Mouse (Mus musculus): ENCODE results near the gene Yipf2.

DNA sequence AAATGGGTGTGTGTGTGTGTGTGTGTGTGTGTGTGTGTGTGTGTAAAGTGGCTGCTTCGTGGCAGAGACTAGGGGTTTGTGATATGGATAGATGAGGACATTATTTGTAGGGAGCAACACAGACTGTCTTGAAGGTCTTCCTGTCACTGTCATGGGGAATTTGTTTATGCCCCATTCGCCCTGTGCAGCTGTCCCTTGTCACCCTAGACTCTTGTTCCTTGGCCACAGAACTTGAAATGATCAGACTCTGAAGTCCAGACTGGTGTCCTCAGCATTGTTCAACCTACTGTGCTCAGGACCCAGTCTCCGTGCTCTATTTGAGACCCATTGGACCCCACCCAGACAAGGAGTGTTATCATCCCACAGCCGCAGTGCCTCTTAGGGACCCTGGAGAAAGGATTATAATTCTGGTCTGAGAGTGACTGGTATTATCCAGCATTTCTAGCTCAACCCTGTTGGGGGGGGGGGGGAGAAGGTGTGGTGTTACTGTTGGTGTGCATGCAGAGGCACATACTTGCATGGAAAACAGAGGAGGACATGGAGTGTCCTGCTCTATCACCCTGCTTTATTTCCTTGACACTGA, 27.5 kb downstream of the Yipf2 start:
- TF ChIP-seq MAX (IDR thresholded peaks at IDR 0.05), result no peak
- TF ChIP-seq CTCF (IDR thresholded peaks at IDR 0.05; ENCODE audit: control insufficient read depth, insufficient read depth, insufficient read length), result no peak

All from C2C12 (cell line).